Mouse (Mus musculus) bone marrow, adult 2 months (tissue): Measurements from ENCODE around the gene Snap91. TPM values are rescaled to one million over a fixed set of nuclear protein-coding genes. Genes with fewer than 3 reads are reported as not detected.

Source experiments
- H3K27ac ChIP-seq: fragments of 200-500 bp; 2 replicates; pipeline ENCODE4 v1.5.1; 2012; ENCODE audit warnings: low read depth, mild to moderate bottlenecking, control low read depth, inconsistent platforms, low read length; ENCODE audit not compliant: control insufficient read depth, poor library complexity, insufficient read depth
- H3K4me1 ChIP-seq: fragments of 200-500 bp; 2 replicates; pipeline ENCODE4 v1.6.1; 2011; ENCODE audit warnings: low read length; ENCODE audit not compliant: control insufficient read depth, insufficient read depth
- H3K4me3 ChIP-seq: fragments of 200-500 bp; replicated peaks from 2 replicates; pipeline ENCODE3; 2011; ENCODE audit warnings: mild to moderate bottlenecking, low read depth, low read length, control low read depth; ENCODE audit not compliant: control insufficient read depth
- CTCF ChIP-seq: fragments of 200-500 bp; IDR thresholded peaks from 2 replicates; pipeline ENCODE4 v1.5.1; 2011; ENCODE audit warnings: low read length, control low read depth; ENCODE audit not compliant: control insufficient read depth, insufficient read depth
- POLR2A ChIP-seq: fragments of 200-500 bp; IDR thresholded peaks from 2 replicates; pipeline ENCODE4 v1.6.1; 2011; ENCODE audit warnings: low read depth, mild to moderate bottlenecking, control low read depth, low read length, borderline replicate concordance; ENCODE audit not compliant: control insufficient read depth
- WGBS: fragments of 180-500 bp; shearing (Covaris S2); methylation state at CpG from one replicate; pipeline ENCODE4 v1.1.7; 2018; 5-methylcytosine and 5-hydroxymethylcytosine counted together
- polyA plus RNA-seq: library from polyadenylated mRNA; stranded (reverse); fragments of >200 nt; gene quantifications from 2 replicates; pipeline ENCODE4 v1.2.4, GENCODE M21; 2011; ENCODE audit warnings: low replicate concordance; ENCODE audit not compliant: missing spikeins, insufficient read depth, insufficient read length

Snap91 gene
- polyA plus RNA-seq, 1 experiment = 0.85 TPM

- TF ChIP-seq CTCF (no peak), POLR2A (no peak)
- 64% methylated on average over 7 of the region's 7 CpGs for WGBS
- Histone ChIP-seq H3K27ac (no peak overlapping the region), H3K4me1 (no peaks in the 10 kb centered on the region), H3K4me3 (no peak overlapping the region)
Observed at GRCm38 (mm10) chr9:86777309-86777708, 103.1 kb downstream of the Snap91 start.

DNA sequence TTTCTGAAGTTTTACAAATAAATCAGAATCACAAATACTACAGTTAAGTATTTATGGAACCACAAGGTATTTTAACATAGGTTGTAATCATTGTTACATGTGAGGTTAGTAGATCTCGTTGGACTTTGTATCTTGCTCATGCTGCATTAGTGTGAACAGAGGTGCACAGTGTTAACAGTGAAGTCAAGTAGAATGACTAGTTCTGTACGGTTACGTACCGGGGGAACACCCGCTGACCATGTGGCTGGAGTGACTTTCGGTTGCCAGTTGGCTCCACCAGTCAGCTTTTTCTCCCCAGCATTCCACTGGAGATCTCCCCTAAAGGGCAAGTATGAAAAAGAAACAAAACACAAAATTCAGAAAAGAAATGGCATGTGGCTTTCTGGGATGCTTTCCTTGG, 105.1 kb downstream of the Snap91 start:
- WGBS = 85% methylated on average over 6 of the region's 6 CpGs
- Histone ChIP-seq H3K4me1 (no peaks in the 10 kb centered on the region), H3K27ac (no peak overlapping the region), H3K4me3 (no peak overlapping the region)
- TF ChIP-seq POLR2A = no peak
- TF ChIP-seq CTCF = no peak

GRCm38 (mm10) chr9:86773996-86774395, 106.5 kb downstream of the Snap91 start:
- no peak for TF ChIP-seq CTCF
- no peak for TF ChIP-seq POLR2A
- Histone ChIP-seq H3K4me1 (no peaks in the 10 kb centered on the region), H3K4me3 (no peak overlapping the region), H3K27ac (no peak overlapping the region)
- 70% methylated on average over 8 of the region's 8 CpGs for WGBS

DNA sequence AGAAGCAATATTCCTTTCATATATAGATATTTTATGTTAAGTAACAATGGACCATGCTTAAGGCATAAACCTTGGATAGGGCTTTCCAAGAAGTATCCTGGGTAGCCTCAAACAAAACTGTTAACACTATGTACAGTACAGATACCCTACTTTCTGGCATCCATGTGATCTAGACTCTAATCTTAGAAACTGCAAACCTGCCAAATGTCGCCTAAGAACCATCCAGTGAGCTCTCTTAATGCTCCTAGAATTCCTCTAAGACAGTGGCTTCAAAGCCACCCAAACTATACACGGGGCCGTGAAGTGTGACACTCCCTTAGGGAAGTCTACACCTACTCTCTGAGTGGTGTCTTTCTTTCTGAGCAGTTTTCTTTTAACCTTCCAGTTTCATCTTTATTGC, 107.6 kb downstream of the Snap91 start:
- 78% methylated on average over 3 of the region's 3 CpGs for WGBS
- no peaks in the 10 kb centered on the region for H3K4me1 ChIP-seq
- no peak overlapping the region for H3K27ac ChIP-seq
- H3K4me3 ChIP-seq = no peak overlapping the region
- no peak for TF ChIP-seq CTCF
- no peak for TF ChIP-seq POLR2A

DNA sequence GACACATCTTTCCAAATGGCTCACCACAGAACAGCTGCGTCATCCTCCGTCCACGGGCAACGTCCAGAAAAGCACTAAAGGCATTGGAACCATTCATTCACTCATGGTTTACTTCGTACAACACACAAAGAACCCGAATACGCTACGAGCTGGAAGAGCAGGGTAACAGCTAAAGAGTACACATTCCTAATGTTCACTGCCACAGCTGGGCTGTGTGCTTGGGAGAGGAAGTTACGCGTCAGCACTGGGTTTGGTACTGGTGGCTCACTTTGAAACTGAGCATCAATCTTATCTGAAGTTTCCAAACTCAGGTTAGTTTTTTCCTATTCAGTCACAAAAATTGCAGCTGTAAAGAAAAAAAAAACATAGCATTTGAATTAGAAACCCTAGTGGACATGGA, 113.5 kb downstream of the Snap91 start:
- TF ChIP-seq CTCF (no peak), POLR2A (no peak)
- WGBS = 85% methylated on average over 10 of the region's 10 CpGs

DNA sequence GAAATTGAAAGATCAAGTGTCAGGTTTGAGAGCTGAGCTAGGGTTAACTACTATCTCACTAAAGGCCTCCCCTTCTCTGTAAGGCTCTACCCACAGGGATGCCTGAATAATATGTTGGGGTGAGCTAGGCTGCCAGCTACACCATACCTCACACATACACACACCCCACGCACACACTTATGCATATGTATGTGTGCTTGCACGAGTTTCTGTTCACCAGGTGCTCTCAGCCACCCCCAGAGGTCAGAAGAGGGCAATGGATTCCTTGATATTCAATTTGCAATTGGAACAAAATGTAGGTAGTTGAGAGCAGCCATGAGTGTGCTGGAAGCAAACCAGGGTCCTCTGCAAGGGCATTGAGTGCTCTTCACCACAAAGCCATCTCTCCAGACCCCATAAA, 116.5 kb downstream of the Snap91 start:
- H3K27ac ChIP-seq = no peak overlapping the region
- TF ChIP-seq CTCF = no peak
- TF ChIP-seq POLR2A = no peak
- H3K4me1 ChIP-seq = no peaks in the 10 kb centered on the region
- no peak overlapping the region for H3K4me3 ChIP-seq
- 55% methylated on average over 2 of the region's 2 CpGs for WGBS

More for the DNA sequence above, 113.5 kb downstream of the Snap91 start:
- Histone ChIP-seq H3K4me3 (no peak overlapping the region), H3K27ac (no peak overlapping the region), H3K4me1 (no peaks in the 10 kb centered on the region)

DNA sequence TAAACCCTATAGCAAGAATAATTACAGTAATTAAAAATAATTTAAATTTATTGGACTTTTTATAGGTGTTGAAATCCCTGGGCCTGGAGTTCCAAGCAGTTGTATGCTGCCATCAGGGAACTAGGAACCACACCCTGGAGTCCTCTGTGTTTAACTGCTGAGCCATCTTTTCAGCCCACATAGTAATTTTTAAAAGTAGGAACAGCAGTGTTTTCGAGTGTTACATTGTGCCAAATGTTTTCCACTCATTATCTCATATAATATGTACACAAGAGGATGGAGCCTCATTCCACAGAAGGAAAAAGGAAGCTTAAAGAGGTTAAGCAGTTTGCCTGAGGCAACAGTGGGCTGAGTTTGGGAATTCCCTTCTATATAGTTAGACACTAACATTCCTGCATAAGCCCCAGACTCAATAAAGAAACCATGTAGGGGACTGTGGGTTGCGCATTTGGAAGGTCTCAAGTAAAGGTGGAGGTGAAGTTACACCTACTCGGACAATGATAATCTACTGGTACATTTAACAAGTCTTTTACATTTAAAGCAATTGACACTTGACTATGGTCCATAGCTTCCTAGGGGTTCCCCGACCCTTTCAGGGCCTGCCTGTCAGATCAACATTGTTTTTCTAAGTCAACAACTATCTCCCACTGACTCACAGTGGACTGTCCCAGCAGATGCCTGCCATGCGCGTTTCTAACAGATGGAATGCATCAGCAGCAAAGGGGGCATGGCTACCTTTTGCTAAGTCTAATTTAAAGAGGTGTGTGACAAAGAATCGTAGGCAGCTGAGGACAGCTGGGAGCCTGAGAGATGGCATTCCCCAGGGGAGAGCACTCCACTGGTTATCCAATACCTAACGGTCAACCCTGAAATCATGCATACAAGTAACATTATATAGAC, 117.7 kb downstream of the Snap91 start:
- WGBS = 75% methylated on average over 8 of the region's 8 CpGs
- Histone ChIP-seq H3K27ac (no peak overlapping the region), H3K4me1 (no peaks in the 10 kb centered on the region), H3K4me3 (no peak overlapping the region)
- no peak for TF ChIP-seq CTCF
- no peak for TF ChIP-seq POLR2A

DNA sequence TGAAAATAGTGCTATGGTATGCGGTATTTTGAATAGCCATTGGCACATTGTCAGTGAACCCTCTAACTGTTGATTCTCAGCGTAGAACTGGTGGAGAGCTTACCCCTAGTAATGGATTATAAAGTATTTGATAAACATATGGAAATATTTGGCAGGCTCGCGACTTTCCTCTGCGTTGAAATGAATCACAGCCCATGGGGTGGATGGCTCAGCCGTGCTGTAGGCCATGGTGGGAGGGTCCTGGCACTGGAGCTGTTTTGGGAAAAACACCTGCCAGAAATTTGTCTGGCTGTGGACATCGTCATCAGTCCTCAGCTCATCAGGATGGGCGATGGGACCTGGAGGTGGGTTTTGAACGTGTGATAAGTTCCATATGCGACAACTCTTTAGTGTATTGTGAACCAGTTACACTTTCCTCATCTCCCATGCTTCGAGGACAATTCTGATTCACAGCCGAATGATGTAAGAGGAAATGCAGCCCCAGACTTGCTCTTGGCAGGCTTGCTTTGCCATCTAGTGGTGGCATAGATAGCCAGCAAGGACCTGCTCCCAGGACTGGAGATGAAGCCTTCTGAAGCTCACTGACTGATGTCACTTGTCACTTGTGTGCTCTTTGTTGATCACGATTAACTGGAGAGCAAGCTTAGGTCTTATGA, 134.4 kb downstream of the Snap91 start:
- H3K27ac ChIP-seq = no peak overlapping the region
- TF ChIP-seq POLR2A (no peak), CTCF (no peak; the same call in 1 of the 2 replicates)
- H3K4me1 ChIP-seq = no peaks in the 10 kb centered on the region
- WGBS = 33% methylated on average over 13 of the region's 13 CpGs
- H3K4me3 ChIP-seq = no peak overlapping the region

DNA sequence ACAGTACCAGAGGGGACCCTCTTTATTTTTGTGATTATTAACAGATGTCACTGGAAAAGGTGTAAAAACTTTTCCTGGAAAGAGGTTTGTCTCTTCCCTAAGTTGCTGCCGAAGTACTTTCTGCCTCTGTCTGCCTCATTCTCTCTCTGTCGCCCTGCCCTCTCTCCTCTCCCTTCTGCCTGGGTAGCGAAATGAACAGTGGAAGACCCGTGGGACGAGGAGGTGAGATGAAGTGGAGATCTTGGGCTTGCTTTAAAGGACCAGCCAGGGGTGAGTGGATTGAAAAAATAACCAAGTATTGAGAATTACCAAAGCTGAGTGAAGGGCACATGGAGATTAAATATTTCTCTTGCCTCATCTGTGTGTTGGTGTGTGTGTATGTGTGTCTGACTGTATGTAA, 136.4 kb downstream of the Snap91 start:
- TF ChIP-seq CTCF = no peak
- no peak for TF ChIP-seq POLR2A
- Histone ChIP-seq H3K4me1 (no peaks in the 10 kb centered on the region), H3K4me3 (no peak overlapping the region), H3K27ac (no peak overlapping the region)
- 44% methylated on average over 5 of the region's 5 CpGs for WGBS
